Mouse (Mus musculus): ENCODE data around the gene Auts2. TPM values are rescaled to one million over a fixed set of nuclear protein-coding genes. Genes with fewer than 3 reads are reported as not detected.
A peak's percentile ranks its signal among the peaks of the same experiment; 100 is the strongest.

Gene Auts2
- polyA plus RNA-seq, 2 experiments: 38.3 to 50.8 TPM

DNA sequence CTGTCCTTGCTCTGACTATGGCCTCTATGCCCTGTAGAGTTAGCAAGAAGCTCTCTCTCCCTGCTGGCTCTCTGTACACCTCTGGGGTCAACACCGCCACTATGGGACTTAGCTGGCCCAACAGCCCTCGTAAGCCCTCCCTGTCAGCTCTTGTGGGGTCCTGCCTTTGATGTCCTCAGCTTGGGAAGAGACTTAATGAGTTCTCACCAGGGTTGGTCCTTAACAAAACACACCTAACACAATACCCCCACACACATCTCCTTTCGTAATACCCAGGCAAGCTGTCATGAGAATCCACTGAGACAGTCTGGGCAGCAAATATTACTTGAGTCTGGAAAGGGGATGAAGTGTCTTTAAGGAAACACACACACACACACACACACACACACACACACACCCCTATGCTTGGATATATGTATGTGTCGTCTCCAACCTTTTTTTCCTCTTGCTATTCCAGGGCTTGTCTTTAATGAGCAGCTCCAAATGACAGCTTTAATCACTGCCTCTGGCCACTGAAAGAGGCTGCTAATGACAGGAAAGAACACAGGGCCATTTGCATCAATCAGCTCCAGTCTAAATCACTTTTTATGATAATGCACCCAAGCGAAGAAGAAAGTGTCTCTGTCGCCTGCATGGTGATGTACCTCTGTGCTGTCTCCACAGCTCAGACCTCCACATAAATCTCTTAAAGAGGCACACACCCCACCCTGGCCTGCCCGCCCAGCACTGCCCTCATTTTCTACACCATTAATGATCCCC lies 941.0 kb downstream of the Auts2 start:
- 49% methylated on average over 7 of the region's 7 CpGs for WGBS
- no peaks in the 10 kb centered on the region for H3K36me3 ChIP-seq (ENCODE audit: control insufficient read depth, insufficient read depth, low read length)
- DNase-seq (ENCODE audit: low spot score) (no peak), ATAC-seq (ENCODE audit: low FRiP score, low read depth) (no peak)
- no peak for TF ChIP-seq POLR2A (IDR thresholded peaks at IDR 0.05; ENCODE audit: borderline replicate concordance, extremely low read depth, insufficient read depth, insufficient read length)
- H3K27me3 ChIP-seq (ENCODE audit: control insufficient read depth, insufficient read depth, low read length): no peaks in the 10 kb centered on the region
- no peak overlapping the region for H3K4me2 ChIP-seq (replicated peaks; ENCODE audit: low read depth, low read length, severe bottlenecking)
- H3K4me3 ChIP-seq (replicated peaks; ENCODE audit: low read length): no peak overlapping the region
- H3K27ac ChIP-seq (replicated peaks; ENCODE audit: low read depth, low read length): no peak overlapping the region
- peaks cover 16% of the 10 kb centered on the region for H3K4me1 ChIP-seq (ENCODE audit: control insufficient read depth, insufficient read depth, low read length)
- no peaks in the 10 kb centered on the region for H3K9me3 ChIP-seq (ENCODE audit: control insufficient read depth, low read length)
- H3K9ac ChIP-seq (ENCODE audit: low read depth, low read length, severe bottlenecking): no peak overlapping the region

DNA sequence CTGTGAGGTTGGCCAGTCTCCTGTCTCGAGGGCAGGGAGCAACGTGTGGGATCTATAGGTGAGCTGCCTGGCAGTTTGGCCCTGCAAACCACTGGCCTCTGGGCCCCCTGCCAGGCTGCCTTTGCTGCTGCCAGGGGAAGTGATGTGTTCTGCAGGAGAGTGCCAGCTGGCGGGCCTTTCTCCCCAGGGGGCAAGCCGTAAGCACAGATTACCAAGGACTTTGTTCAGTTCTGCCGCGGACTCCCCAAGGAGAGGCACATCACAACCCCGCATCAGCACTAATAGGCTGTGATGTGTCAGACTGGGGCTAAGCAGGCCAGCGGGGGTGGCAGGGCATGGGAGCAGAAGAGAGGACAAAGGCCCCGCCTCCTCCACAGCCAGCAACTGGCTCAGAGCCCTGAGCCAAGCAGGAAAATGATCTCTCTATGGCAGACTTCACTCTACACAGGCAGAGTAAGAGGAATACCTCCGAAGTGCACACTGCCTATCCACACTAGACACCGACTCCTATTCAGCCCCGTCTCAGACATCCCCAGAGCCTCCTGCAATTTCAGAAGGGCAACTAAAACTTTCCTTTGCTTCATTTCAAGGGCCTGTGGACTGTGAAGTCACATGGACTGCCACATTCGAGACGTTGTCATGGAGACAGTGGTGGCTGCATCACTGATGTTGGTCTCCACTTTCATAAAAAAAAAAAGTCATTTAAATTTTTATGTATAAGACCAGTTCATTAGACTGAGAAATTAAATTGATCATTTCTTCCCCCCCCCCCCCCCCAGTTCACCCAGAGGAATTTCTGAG lies 942.6 kb downstream of the Auts2 start:
- WGBS: 18% methylated on average over 13 of the region's 14 CpGs
- Histone ChIP-seq H3K27ac (replicated peaks; ENCODE audit: low read depth, low read length) (no peak overlapping the region; the same call in 1 of the 2 replicates), H3K4me1 (ENCODE audit: control insufficient read depth, insufficient read depth, low read length) (peaks cover 23% of the 10 kb centered on the region), H3K36me3 (ENCODE audit: control insufficient read depth, insufficient read depth, low read length) (no peaks in the 10 kb centered on the region), H3K27me3 (ENCODE audit: control insufficient read depth, insufficient read depth, low read length) (peaks cover 6% of the 10 kb centered on the region; the same call in 1 of the 2 replicates), H3K4me3 (replicated peaks; ENCODE audit: low read length) (no peak overlapping the region), H3K9ac (ENCODE audit: low read depth, low read length, severe bottlenecking) (no peak overlapping the region), H3K4me2 (replicated peaks; ENCODE audit: low read depth, low read length, severe bottlenecking) (no peak overlapping the region), H3K9me3 (ENCODE audit: control insufficient read depth, low read length) (no peaks in the 10 kb centered on the region)
- DNase-seq (ENCODE audit: low spot score) (peak; percentile 75), ATAC-seq (ENCODE audit: low FRiP score, low read depth) (peak; percentile 55; the same call in 1 of the 2 replicates)
- no peak for TF ChIP-seq POLR2A (IDR thresholded peaks at IDR 0.05; ENCODE audit: borderline replicate concordance, extremely low read depth, insufficient read depth, insufficient read length)

DNA sequence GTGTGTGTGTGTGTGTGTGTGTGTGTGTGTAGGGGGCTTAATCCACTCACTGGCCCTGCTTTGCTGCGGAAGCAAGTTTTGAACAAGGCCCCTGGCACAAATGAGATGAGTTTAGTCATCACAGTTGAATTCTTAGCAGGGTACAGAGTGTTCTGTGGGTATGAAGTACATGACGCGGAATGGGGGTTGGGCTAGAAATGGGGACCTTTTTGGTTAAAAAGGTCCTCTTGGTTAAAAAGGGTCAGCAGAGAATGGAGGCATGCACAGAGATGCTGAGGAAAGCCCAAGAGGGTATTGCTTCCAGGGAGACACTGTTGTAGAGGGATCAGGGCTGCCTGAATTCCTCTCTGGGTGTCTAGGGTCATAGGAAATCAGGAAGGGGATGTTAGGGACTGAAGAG lies 945.6 kb downstream of the Auts2 start:
- Histone ChIP-seq H3K9ac (ENCODE audit: low read depth, low read length, severe bottlenecking) (no peak overlapping the region), H3K27ac (replicated peaks; ENCODE audit: low read depth, low read length) (no peak overlapping the region), H3K4me1 (ENCODE audit: control insufficient read depth, insufficient read depth, low read length) (peaks cover 23% of the 10 kb centered on the region), H3K4me2 (replicated peaks; ENCODE audit: low read depth, low read length, severe bottlenecking) (no peak overlapping the region), H3K36me3 (ENCODE audit: control insufficient read depth, insufficient read depth, low read length) (no peaks in the 10 kb centered on the region), H3K9me3 (ENCODE audit: control insufficient read depth, low read length) (no peaks in the 10 kb centered on the region), H3K27me3 (ENCODE audit: control insufficient read depth, insufficient read depth, low read length) (peaks cover 7% of the 10 kb centered on the region; the same call in 1 of the 2 replicates), H3K4me3 (replicated peaks; ENCODE audit: low read length) (no peak overlapping the region)
- DNase-seq (ENCODE audit: low spot score) (no peak), ATAC-seq (ENCODE audit: low FRiP score, low read depth) (no peak)
- WGBS: 79% methylated on average over 3 of the region's 3 CpGs
- TF ChIP-seq POLR2A (IDR thresholded peaks at IDR 0.05; ENCODE audit: borderline replicate concordance, extremely low read depth, insufficient read depth, insufficient read length): no peak

DNA sequence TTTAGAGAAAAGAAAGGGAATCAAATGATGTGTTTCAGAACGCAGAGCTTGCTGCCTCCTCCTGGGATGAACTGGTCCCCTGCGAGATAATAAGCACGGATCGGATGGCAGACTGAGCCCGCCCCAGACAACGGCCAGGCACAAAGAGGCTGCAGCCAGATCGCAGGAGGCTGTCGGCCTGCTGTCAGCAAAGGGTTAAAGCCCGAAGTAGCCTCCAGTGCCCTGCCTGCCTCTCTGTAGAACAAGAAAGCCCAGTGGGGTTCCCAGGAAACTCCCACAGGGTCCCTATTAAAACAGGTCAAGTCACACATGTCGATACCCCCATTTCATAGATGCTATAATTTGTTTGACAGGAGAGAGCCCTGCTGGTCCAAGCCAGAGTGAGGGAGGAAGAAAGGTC lies 946.6 kb downstream of the Auts2 start:
- no peak overlapping the region for H3K4me3 ChIP-seq (replicated peaks; ENCODE audit: low read length)
- no peaks in the 10 kb centered on the region for H3K36me3 ChIP-seq (ENCODE audit: control insufficient read depth, insufficient read depth, low read length)
- DNase-seq (ENCODE audit: low spot score) (no peak), ATAC-seq (ENCODE audit: low FRiP score, low read depth) (no peak)
- peaks cover 22% of the 10 kb centered on the region for H3K4me1 ChIP-seq (ENCODE audit: control insufficient read depth, insufficient read depth, low read length)
- 10% methylated on average over 10 of the region's 10 CpGs for WGBS
- no peak overlapping the region for H3K4me2 ChIP-seq (replicated peaks; ENCODE audit: low read depth, low read length, severe bottlenecking)
- H3K9me3 ChIP-seq (ENCODE audit: control insufficient read depth, low read length): no peaks in the 10 kb centered on the region
- no peak for TF ChIP-seq POLR2A (IDR thresholded peaks at IDR 0.05; ENCODE audit: borderline replicate concordance, extremely low read depth, insufficient read depth, insufficient read length)
- H3K27me3 ChIP-seq (ENCODE audit: control insufficient read depth, insufficient read depth, low read length): peaks cover 7% of the 10 kb centered on the region; the same call in 1 of the 2 replicates
- no peak overlapping the region for H3K27ac ChIP-seq (replicated peaks; ENCODE audit: low read depth, low read length)
- no peak overlapping the region for H3K9ac ChIP-seq (ENCODE audit: low read depth, low read length, severe bottlenecking)

DNA sequence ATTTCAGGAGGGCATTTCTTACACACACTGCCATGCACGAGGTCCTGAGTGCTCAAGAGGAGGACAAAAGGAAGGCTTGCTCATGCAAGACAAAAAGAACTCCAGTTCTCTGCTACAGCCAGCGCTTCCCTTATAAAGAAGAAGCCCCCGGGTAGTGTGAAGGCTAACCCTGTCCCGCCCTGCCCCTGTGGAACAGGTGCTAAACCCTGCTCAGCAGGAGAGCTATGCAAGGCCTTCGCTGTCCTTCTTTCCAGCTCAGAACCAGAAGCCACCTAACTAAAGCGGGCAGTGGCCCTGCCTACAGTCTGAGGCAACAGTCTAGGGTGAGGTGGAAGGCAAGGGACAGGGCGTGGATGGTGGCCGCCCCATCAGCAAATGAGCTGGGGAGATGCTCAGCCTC lies 947.4 kb downstream of the Auts2 start:
- ATAC-seq (ENCODE audit: low FRiP score, low read depth): no peak
- WGBS: 38% methylated on average over 8 of the region's 8 CpGs
- H3K4me2 ChIP-seq (replicated peaks; ENCODE audit: low read depth, low read length, severe bottlenecking): no peak overlapping the region

More for the DNA sequence above, 947.4 kb downstream of the Auts2 start:
- Histone ChIP-seq H3K4me3 (replicated peaks; ENCODE audit: low read length) (no peak overlapping the region), H3K4me1 (ENCODE audit: control insufficient read depth, insufficient read depth, low read length) (peaks cover 13% of the 10 kb centered on the region), H3K27ac (replicated peaks; ENCODE audit: low read depth, low read length) (no peak overlapping the region), H3K36me3 (ENCODE audit: control insufficient read depth, insufficient read depth, low read length) (no peaks in the 10 kb centered on the region), H3K9ac (ENCODE audit: low read depth, low read length, severe bottlenecking) (no peak overlapping the region), H3K9me3 (ENCODE audit: control insufficient read depth, low read length) (no peaks in the 10 kb centered on the region), H3K27me3 (ENCODE audit: control insufficient read depth, insufficient read depth, low read length) (peaks cover 7% of the 10 kb centered on the region; the same call in 1 of the 2 replicates)
- DNase-seq (ENCODE audit: low spot score): no peak
- no peak for TF ChIP-seq POLR2A (IDR thresholded peaks at IDR 0.05; ENCODE audit: borderline replicate concordance, extremely low read depth, insufficient read depth, insufficient read length)

All from limb, embryonic 14.5 days (tissue).